12 mouse cellular contexts compared by ENCODE assay signal in genomic region chr7:45102441-45102840, GRCm38 (mm10). TPM values are rescaled to one million over a fixed set of nuclear protein-coding genes. Genes with fewer than 3 reads are reported as not detected.
A peak's percentile ranks its signal among the peaks of the same experiment; 100 is the strongest.
DNase-seq lines count a peak whose midpoint lies in the region; ATAC-seq and TF ChIP-seq lines count a peak whose summit lies in the region.
"Had no signal": no experiment of that assay in that cellular context is flagged by ENCODE, and none has a peak within 500 bp of the region (broad histone marks: within the 10 kb centered on the region; RNA-seq: fewer than 3 reads in every experiment).

No protein-coding gene starts in this region.

- TF ChIP-seq CTCF in cortical plate, adult 2 months (IDR thresholded peaks at IDR 0.05; ENCODE audit: extremely low read depth, insufficient read depth, low read length): no peak

- H3K9ac ChIP-seq in kidney, embryonic 16.5 days (replicated peaks; ENCODE audit: low read length): peak overlapping the region; percentile 58; the same call in 1 of the 2 replicates
- peak overlapping the region; percentile 23; the same call in 1 of the 2 replicates for H3K9ac ChIP-seq in liver, embryonic 13.5 days

- peak overlapping the region; percentile 59 for H3K4me2 ChIP-seq in kidney, embryonic 16.5 days (replicated peaks; ENCODE audit: low read depth, low read length)
- peak overlapping the region; percentile 55 for H3K4me2 ChIP-seq in liver, embryonic 13.5 days

- peaks cover 26% of the 10 kb centered on the region for H3K4me1 ChIP-seq in kidney, embryonic 16.5 days (ENCODE audit: insufficient read depth, low read length)
- no peaks in the 10 kb centered on the region for H3K4me1 ChIP-seq in cortical plate, adult 2 months (ENCODE audit: control insufficient read depth, insufficient read depth, low read length)
- peaks cover 25% of the 10 kb centered on the region for H3K4me1 ChIP-seq in liver, embryonic 13.5 days (replicated peaks)

- H3K4me3 ChIP-seq in kidney, embryonic 16.5 days (ENCODE audit: low read length): peak overlapping the region; percentile 41
- H3K4me3 ChIP-seq in cortical plate, adult 2 months (ENCODE audit: insufficient read depth, low read length): peak overlapping the region; percentile 26; the same call in 1 of the 2 replicates
- peak overlapping the region; percentile 39 for H3K4me3 ChIP-seq in liver, embryonic 13.5 days (replicated peaks)

- WGBS in kidney, embryonic 16.5 days: 64% methylated on average over 11 of the region's 11 CpGs
- 53% methylated on average over 11 of the region's 11 CpGs for WGBS in liver, embryonic 13.5 days (ENCODE audit: insufficient replicate concordance)

- H3K27ac ChIP-seq in kidney, embryonic 16.5 days (ENCODE audit: low read length): peak overlapping the region; percentile 91
- H3K27ac ChIP-seq in cortical plate, adult 2 months (ENCODE audit: insufficient read depth, low read length): no peak overlapping the region
- no peak overlapping the region for H3K27ac ChIP-seq in liver, embryonic 13.5 days

- intact Hi-C loops in heart, postnatal 14 days (cut with DNase I): loop anchor here (2.0 kb wide), 1 partner anchor 20 kb away; no protein-coding TSS in a partner anchor

- H3K9me3 ChIP-seq in kidney, embryonic 16.5 days (ENCODE audit: low read length): no peaks in the 10 kb centered on the region
- no peaks in the 10 kb centered on the region for H3K9me3 ChIP-seq in liver, embryonic 13.5 days (replicated peaks)

- H3K27me3 ChIP-seq in kidney, embryonic 16.5 days (ENCODE audit: insufficient read depth, low read length): no peaks in the 10 kb centered on the region
- H3K27me3 ChIP-seq in liver, embryonic 13.5 days: no peaks in the 10 kb centered on the region

- no peak for TF ChIP-seq POLR2A in cortical plate, adult 2 months (IDR thresholded peaks at IDR 0.05; ENCODE audit: extremely low read depth, insufficient read depth, low read length)

- H3K36me3 ChIP-seq in kidney, embryonic 16.5 days (ENCODE audit: insufficient read depth, low read length): no peaks in the 10 kb centered on the region
- no peaks in the 10 kb centered on the region for H3K36me3 ChIP-seq in liver, embryonic 13.5 days

- no peak for ATAC-seq in kidney, embryonic 16.5 days (ENCODE audit: low FRiP score, low TSS enrichment)
- peak; percentile 25; the same call in 1 of the 2 replicates for ATAC-seq in liver, embryonic 13.5 days (ENCODE audit: low read depth)
- no peak for ATAC-seq in CD4-positive, CD25-positive, alpha-beta regulatory T cell, adult 4 months

- peak; percentile 94 for DNase-seq in heart, adult 11 months
- DNase-seq in heart, postnatal 14 days: no peak
- no peak for DNase-seq in kidney, adult 8-10 months
- DNase-seq in liver, embryonic 13.5 days: no peak
- DNase-seq in frontal cortex, postnatal 25 days (ENCODE audit: low spot score in 2 of 2): no peak
- DNase-seq: cerebellum, adult 18-20 months; retina, postnatal 1 day had no signal

RNA-seq across cellular contexts. Expression of gene Fcgrt, which starts 1.2 kb away (rescaled TPM):
- 10 to 100 TPM; 72.0 to 76.7 TPM for total RNA-seq in heart, postnatal 14 days (2021)
- 93.7 and 114 TPM in 2 replicates for polyA plus RNA-seq in kidney, embryonic 16.5 days (2015; fragmentation: Nextera tagmentation; extraction: Ambion mirVana)
- 30.7 and 37.0 TPM in 2 replicates for polyA plus RNA-seq in cortical plate, adult 2 months (2012; rRNA removed)
- polyA plus RNA-seq in liver, embryonic 13.5 days (2015; fragmentation: Nextera tagmentation; extraction: Ambion mirVana): 29.2 and 31.9 TPM in 2 replicates
- 1 to 10 TPM; 2.3 to 3.8 TPM for polyA plus RNA-seq in CD4-positive, CD25-positive, alpha-beta regulatory T cell, adult 4 months (2017; shearing (Covaris generic))

RNA-seq across cellular contexts. Expression of gene Rcn3, which starts 10.4 kb away (rescaled TPM):
- 10 to 100 TPM; 46.0 to 53.7 TPM for total RNA-seq in heart, postnatal 14 days (2021)
- polyA plus RNA-seq in kidney, embryonic 16.5 days (2015; fragmentation: Nextera tagmentation; extraction: Ambion mirVana): 352 and 369 TPM in 2 replicates
- polyA plus RNA-seq in cortical plate, adult 2 months (2012; rRNA removed): 12.8 and 13.1 TPM in 2 replicates
- 35.6 and 38.7 TPM in 2 replicates for polyA plus RNA-seq in liver, embryonic 13.5 days (2015; fragmentation: Nextera tagmentation; extraction: Ambion mirVana)
- 10 to 100 TPM in 1 of 2 experiments, 1 to 10 TPM in 1; 7.6 to 66.3 TPM for polyA plus RNA-seq in CD4-positive, CD25-positive, alpha-beta regulatory T cell, adult 4 months (2017; shearing (Covaris generic))

RNA-seq across cellular contexts. Expression of gene Rps11, which starts 21.8 kb away (rescaled TPM):
- 100 to 1,000 TPM; 582 to 636 TPM for total RNA-seq in heart, postnatal 14 days (2021)
- 1,363 and 1,408 TPM in 2 replicates for polyA plus RNA-seq in kidney, embryonic 16.5 days (2015; fragmentation: Nextera tagmentation; extraction: Ambion mirVana)
- 361 and 402 TPM in 2 replicates for polyA plus RNA-seq in cortical plate, adult 2 months (2012; rRNA removed)
- polyA plus RNA-seq in liver, embryonic 13.5 days (2015; fragmentation: Nextera tagmentation; extraction: Ambion mirVana): 1,277 and 1,372 TPM in 2 replicates
- polyA plus RNA-seq in CD4-positive, CD25-positive, alpha-beta regulatory T cell, adult 4 months (2017; shearing (Covaris generic)): 1,000 to 10,000 TPM; 3,755 to 5,441 TPM

RNA-seq across cellular contexts. Expression of gene Rpl13a, which starts 26.1 kb away (rescaled TPM):
- total RNA-seq in heart, postnatal 14 days (2021): 100 to 1,000 TPM; 573 to 686 TPM
- polyA plus RNA-seq in kidney, embryonic 16.5 days (2015; fragmentation: Nextera tagmentation; extraction: Ambion mirVana): 1,083 and 1,117 TPM in 2 replicates
- 1,470 and 1,570 TPM in 2 replicates for polyA plus RNA-seq in cortical plate, adult 2 months (2012; rRNA removed)
- polyA plus RNA-seq in liver, embryonic 13.5 days (2015; fragmentation: Nextera tagmentation; extraction: Ambion mirVana): 972 and 1,063 TPM in 2 replicates
- 1,000 to 10,000 TPM; 5,632 to 7,602 TPM for polyA plus RNA-seq in CD4-positive, CD25-positive, alpha-beta regulatory T cell, adult 4 months (2017; shearing (Covaris generic))

RNA-seq across cellular contexts. Expression of gene Gm45713, which starts 33.6 kb away (rescaled TPM):
- total RNA-seq in heart, postnatal 14 days (2021): under 1 TPM in 1 of 2 experiments, not detected in 1; 0.45 TPM
- 0.18 TPM in 1 of 2 replicates, not detected in the other for polyA plus RNA-seq in kidney, embryonic 16.5 days (2015; fragmentation: Nextera tagmentation; extraction: Ambion mirVana)
- 0.08 and 0.32 TPM in 2 replicates for polyA plus RNA-seq in cortical plate, adult 2 months (2012; rRNA removed)
- 0.12 and 0.37 TPM in 2 replicates for polyA plus RNA-seq in liver, embryonic 13.5 days (2015; fragmentation: Nextera tagmentation; extraction: Ambion mirVana)
- not detected for polyA plus RNA-seq in CD4-positive, CD25-positive, alpha-beta regulatory T cell, adult 4 months (2017; shearing (Covaris generic))
- total RNA-seq: adrenal gland, adult 2 months; gastrocnemius, postnatal 14 days had no signal
